Mouse (Mus musculus): ENCODE data around the gene P4hb. TPM values are rescaled to one million over a fixed set of nuclear protein-coding genes. Genes with fewer than 3 reads are reported as not detected.
"Not testable (repeated sequence)": the region's sequence is repeated elsewhere in the genome, so short reads cannot be mapped to it uniquely, and the experiment has no call there.

The P4hb gene
- polyA plus RNA-seq, 1 experiment = 105 TPM

DNA sequence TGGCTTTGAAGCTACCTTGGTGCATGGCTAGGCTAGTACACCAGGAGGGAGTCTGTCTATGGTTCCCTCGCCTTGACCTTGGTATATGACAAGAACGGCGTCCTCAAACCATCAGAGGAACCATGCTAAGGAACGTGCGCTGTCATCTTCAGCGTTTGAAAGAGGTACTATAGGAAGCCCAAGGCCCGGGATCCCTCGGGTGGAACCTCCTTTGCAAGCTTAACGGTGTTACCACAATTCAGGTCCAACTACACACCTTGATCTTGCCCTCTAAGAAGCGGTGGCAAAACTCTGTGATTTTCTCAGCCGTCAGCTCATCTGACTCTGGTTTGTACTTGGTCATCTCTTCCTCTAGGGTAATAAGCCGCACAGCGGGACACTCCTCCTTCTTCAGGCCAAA is 10.1 kb downstream of the P4hb start:
- no peak for TF ChIP-seq CTCF (IDR thresholded peaks at IDR 0.05; ENCODE audit: borderline replicate concordance, insufficient read depth, low read depth, low read length)
- TF ChIP-seq POLR2A (IDR thresholded peaks at IDR 0.05; ENCODE audit: borderline replicate concordance, insufficient read depth, low read length) = no peak
- Histone ChIP-seq H3K4me1 (ENCODE audit: control insufficient read depth, insufficient read depth, low read length) (no peaks in the 10 kb centered on the region), H3K27me3 (ENCODE audit: control insufficient read depth, insufficient read depth, low read length) (no peaks in the 10 kb centered on the region), H3K4me3 (replicated peaks; ENCODE audit: insufficient read depth, low read depth, low read length) (no peak overlapping the region), H3K27ac (ENCODE audit: insufficient read depth, low read length) (no peak overlapping the region)
- DNase-seq = no peak
- WGBS = 94% methylated on average over 13 of the region's 13 CpGs

DNA sequence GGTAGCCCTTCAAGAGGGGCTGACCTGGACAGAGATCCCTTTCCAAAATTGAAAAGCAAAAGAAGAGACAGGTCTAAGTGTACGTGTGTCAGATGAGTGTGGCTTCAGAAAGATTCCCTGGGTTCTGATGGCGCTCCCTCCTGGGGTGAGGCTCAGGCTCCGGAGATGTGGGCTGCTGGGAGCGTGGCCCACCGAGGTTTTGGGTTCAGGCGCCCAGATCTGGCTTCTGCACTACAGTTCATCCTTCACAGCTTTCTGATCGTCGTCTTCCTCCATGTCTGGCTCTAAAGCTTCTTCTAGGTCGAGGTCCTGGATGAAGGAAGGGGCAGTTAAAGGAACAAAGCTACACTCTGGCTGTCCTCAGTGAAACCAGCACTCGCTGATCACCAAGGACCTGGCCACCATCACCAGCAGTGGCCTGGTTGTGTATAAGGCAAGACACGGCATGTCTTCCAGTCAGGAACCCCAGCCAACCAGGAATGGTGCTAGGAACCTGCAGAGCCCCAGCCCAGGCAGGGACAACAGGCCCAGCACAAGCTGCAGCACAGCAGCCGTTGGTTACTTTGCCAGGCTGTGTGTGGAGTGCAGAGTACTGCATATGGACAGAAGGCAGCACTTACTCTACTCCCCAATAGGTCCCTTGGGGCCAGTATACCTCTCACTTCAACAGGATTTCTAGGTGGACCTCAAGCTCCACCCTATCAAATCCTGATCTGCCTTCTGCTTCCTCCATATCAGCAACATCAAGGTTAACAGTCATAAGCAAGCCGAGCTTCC is 11.9 kb downstream of the P4hb start:
- no peak for DNase-seq
- Histone ChIP-seq H3K27ac (ENCODE audit: insufficient read depth, low read length) (no peak overlapping the region), H3K4me3 (replicated peaks; ENCODE audit: insufficient read depth, low read depth, low read length) (no peak overlapping the region), H3K27me3 (ENCODE audit: control insufficient read depth, insufficient read depth, low read length) (no peaks in the 10 kb centered on the region), H3K4me1 (ENCODE audit: control insufficient read depth, insufficient read depth, low read length) (no peaks in the 10 kb centered on the region)
- TF ChIP-seq CTCF (IDR thresholded peaks at IDR 0.05; ENCODE audit: borderline replicate concordance, insufficient read depth, low read depth, low read length) = no peak
- TF ChIP-seq POLR2A (IDR thresholded peaks at IDR 0.05; ENCODE audit: borderline replicate concordance, insufficient read depth, low read length) = no peak
- 91% methylated on average over 13 of the region's 13 CpGs for WGBS

DNA sequence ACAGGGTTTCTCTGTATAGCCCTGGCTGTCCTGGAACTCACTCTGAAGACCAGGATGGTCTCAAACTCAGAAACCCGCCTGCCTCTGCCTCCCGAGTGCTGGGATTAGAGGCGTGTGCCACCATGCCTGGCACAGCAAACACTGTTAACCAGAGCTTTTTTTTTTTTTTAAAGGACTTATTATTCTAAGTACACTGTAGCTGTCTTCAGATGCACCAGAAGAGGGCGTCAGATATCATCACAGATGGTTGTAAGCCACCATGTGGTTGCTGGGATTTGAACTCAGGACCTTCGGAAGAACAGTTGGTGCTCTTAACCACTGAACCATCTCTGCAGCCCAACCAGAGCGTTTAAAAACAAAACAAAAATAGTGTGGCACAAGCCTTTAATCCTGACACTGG is 14.2 kb downstream of the P4hb start:
- WGBS = 90% methylated on average over 6 of the region's 6 CpGs
- H3K27me3 ChIP-seq (ENCODE audit: control insufficient read depth, insufficient read depth, low read length); H3K4me1 ChIP-seq (ENCODE audit: control insufficient read depth, insufficient read depth, low read length); DNase-seq; H3K4me3 ChIP-seq (replicated peaks; ENCODE audit: insufficient read depth, low read depth, low read length); H3K27ac ChIP-seq (ENCODE audit: insufficient read depth, low read length): not testable (repeated sequence)

DNA sequence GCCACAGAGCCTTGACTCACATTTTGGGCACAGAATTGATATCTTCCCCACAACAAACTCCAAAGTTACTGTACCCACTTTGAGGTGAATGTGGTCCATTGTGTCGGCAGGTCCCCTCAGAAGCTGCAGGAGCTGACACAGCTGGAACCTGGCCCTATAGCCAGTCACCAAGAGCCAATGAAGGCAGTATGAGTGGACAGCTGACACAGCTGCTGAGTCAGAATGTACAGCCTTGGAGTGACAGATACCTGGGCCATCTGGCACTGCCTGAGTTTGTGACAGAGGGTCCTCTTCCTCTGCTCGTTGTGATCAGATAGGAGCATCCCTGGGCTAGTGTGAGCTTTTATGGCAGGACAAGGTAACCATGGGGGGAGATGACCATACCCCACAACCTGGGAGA is 17.8 kb downstream of the P4hb start:
- H3K27me3 ChIP-seq (ENCODE audit: control insufficient read depth, insufficient read depth, low read length) = no peaks in the 10 kb centered on the region
- TF ChIP-seq POLR2A (IDR thresholded peaks at IDR 0.05; ENCODE audit: borderline replicate concordance, insufficient read depth, low read length) (no peak), CTCF (IDR thresholded peaks at IDR 0.05; ENCODE audit: borderline replicate concordance, insufficient read depth, low read depth, low read length) (no peak)
- no peak overlapping the region; the same call in 1 of the 2 replicates for H3K27ac ChIP-seq (ENCODE audit: insufficient read depth, low read length)
- H3K4me1 ChIP-seq (ENCODE audit: control insufficient read depth, insufficient read depth, low read length) = peaks cover 5% of the 10 kb centered on the region; the same call in 1 of the 2 replicates
- 51% methylated on average over 2 of the region's 2 CpGs for WGBS
- H3K4me3 ChIP-seq (replicated peaks; ENCODE audit: insufficient read depth, low read depth, low read length) = no peak overlapping the region
- DNase-seq = no peak

DNA sequence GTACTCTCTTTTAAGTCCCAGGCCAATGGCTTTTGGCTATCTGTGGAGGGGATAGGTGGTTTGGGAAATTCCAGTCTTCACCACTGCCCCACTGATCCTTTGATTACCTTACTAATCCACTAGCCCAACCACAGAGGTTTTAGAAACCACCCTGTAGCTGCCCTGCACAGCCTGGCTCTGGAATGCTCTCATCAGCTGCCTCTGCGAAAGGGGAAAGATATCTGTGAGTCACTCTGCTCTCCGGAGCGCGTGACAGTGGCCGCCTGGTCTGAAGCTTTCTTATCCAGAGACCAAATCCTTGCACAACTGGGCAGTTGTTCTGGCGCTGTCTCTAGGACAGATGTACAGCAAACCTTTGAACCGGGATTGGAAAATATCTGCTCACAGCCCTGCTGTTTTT is 18.2 kb downstream of the P4hb start:
- no peak overlapping the region for H3K4me3 ChIP-seq (replicated peaks; ENCODE audit: insufficient read depth, low read depth, low read length)

DNA sequence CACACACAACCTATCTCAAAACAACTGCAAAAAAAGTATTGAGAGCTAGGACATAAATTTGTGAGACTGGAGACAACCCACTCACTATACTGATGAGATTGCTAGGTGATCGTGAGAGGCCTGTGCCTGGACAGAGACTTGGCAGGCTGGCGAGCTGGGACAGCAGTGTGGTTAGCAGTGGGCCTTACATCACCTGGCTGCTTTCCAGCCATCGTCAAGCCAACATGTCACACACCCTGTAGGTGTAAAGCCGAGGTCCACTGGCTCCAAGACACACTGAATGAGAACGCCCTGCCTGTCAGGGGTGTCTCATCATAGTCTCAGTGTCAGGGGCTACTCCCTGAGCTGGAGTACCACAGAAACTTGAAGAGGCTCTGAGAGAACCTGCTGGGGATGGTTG is 20.3 kb downstream of the P4hb start:
- peaks cover 12% of the 10 kb centered on the region for H3K4me1 ChIP-seq (ENCODE audit: control insufficient read depth, insufficient read depth, low read length)
- H3K27me3 ChIP-seq (ENCODE audit: control insufficient read depth, insufficient read depth, low read length) = no peaks in the 10 kb centered on the region
- 14% methylated on average over 5 of the region's 5 CpGs for WGBS
- TF ChIP-seq POLR2A (IDR thresholded peaks at IDR 0.05; ENCODE audit: borderline replicate concordance, insufficient read depth, low read length) (no peak), CTCF (IDR thresholded peaks at IDR 0.05; ENCODE audit: borderline replicate concordance, insufficient read depth, low read depth, low read length) (no peak)
- no peak for DNase-seq
- H3K27ac ChIP-seq (ENCODE audit: insufficient read depth, low read length) = no peak overlapping the region
- no peak overlapping the region for H3K4me3 ChIP-seq (replicated peaks; ENCODE audit: insufficient read depth, low read depth, low read length)

More for the DNA sequence above, 18.2 kb downstream of the P4hb start:
- 76% methylated on average over 7 of the region's 7 CpGs for WGBS
- DNase-seq = no peak
- Histone ChIP-seq H3K27ac (ENCODE audit: insufficient read depth, low read length) (no peak overlapping the region; the same call in 1 of the 2 replicates), H3K27me3 (ENCODE audit: control insufficient read depth, insufficient read depth, low read length) (no peaks in the 10 kb centered on the region), H3K4me1 (ENCODE audit: control insufficient read depth, insufficient read depth, low read length) (peaks cover 5% of the 10 kb centered on the region; the same call in 1 of the 2 replicates)
- TF ChIP-seq CTCF (IDR thresholded peaks at IDR 0.05; ENCODE audit: borderline replicate concordance, insufficient read depth, low read depth, low read length) (no peak), POLR2A (IDR thresholded peaks at IDR 0.05; ENCODE audit: borderline replicate concordance, insufficient read depth, low read length) (no peak)

DNA sequence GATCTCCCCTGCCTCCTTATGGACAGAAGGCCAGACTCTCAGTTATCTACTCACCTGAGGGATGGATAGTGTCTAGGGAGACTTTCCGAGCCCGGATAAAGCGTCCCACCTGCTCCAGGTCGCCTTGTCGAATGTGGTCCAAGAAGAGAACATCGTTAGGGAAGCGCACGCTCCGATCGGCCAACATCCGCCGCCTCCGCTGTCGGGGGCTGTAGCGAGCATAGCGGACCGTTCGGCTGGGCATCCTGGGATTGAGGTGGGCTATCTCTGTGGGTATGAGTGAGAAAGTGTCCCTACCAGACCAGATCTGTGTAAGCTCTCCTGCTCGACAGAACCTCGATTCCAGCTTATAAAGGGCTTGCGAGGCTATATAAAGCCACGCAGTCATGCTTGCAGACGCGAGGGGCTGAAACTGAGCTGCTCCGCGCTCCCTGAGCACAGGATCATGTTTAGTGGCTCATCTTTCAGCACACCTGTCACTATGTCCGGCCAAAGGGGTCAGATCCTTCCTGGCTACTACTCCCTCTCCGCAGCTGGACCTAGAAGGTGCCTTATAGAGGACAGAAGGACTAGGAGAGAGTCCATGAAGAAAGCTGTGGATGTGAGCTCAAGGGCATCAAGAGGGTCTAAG is 22.1 kb downstream of the P4hb start, which contains the start of gene Ppp1r27:
Gene Ppp1r27 (minus strand): TSS at position 323 of the 631 bp plus-strand sequence.
- no peaks in the 10 kb centered on the region for H3K27me3 ChIP-seq (ENCODE audit: control insufficient read depth, insufficient read depth, low read length)
- peak within 1 kb of the TSS; percentile 79 for H3K27ac ChIP-seq (ENCODE audit: insufficient read depth, low read length)
- H3K4me3 ChIP-seq (replicated peaks; ENCODE audit: insufficient read depth, low read depth, low read length) = peak within 1 kb of the TSS; percentile 95
- no peak for DNase-seq
- 93% methylated on average over 28 of the region's 28 CpGs for WGBS
- TF ChIP-seq POLR2A (IDR thresholded peaks at IDR 0.05; ENCODE audit: borderline replicate concordance, insufficient read depth, low read length) (no peak), CTCF (IDR thresholded peaks at IDR 0.05; ENCODE audit: borderline replicate concordance, insufficient read depth, low read depth, low read length) (no peak)
- peaks cover 12% of the 10 kb centered on the region for H3K4me1 ChIP-seq (ENCODE audit: control insufficient read depth, insufficient read depth, low read length)

Measured in cerebellum, adult 2 months (tissue).